Mouse (Mus musculus): ENCODE measurements around the gene Barx1. TPM values are rescaled to one million over a fixed set of nuclear protein-coding genes. Genes with fewer than 3 reads are reported as not detected.

Barx1 gene
- polyA plus RNA-seq, 1 experiment from 2014 or later = 1.3 TPM

- no peak overlapping the region for H3K4me2 ChIP-seq
- no peak overlapping the region for H3K4me3 ChIP-seq
- no peak for ATAC-seq (ENCODE audit: insufficient number of reproducible peaks, low FRiP score)
- 82% methylated on average over 4 of the region's 4 CpGs for whole genome bisulfite sequencing
- no peaks in the 10 kb centered on the region; the same call in 1 of the 2 replicates for H3K27me3 ChIP-seq (replicated peaks)
- H3K36me3 ChIP-seq = no peaks in the 10 kb centered on the region
- H3K9ac ChIP-seq = no peak overlapping the region
- no peaks in the 10 kb centered on the region for H3K9me3 ChIP-seq (replicated peaks)
- no peak overlapping the region for H3K27ac ChIP-seq (ENCODE audit: poor library complexity, severe bottlenecking)
- no peaks in the 10 kb centered on the region for H3K4me1 ChIP-seq (replicated peaks)
These were observed 16.1 kb upstream of the Barx1 start for GRCm38 (mm10) chr13:48646696-48647095.

GRCm38 (mm10) chr13:48650615-48651014 is 12.2 kb upstream of the Barx1 start:
- ATAC-seq (ENCODE audit: insufficient number of reproducible peaks, low FRiP score) = no peak
- no peaks in the 10 kb centered on the region for H3K9me3 ChIP-seq (replicated peaks)
- H3K9ac ChIP-seq = no peak overlapping the region
- no peak overlapping the region for H3K4me2 ChIP-seq
- H3K27me3 ChIP-seq (replicated peaks) = peaks cover 33% of the 10 kb centered on the region
- 0% methylated on average over 1 of the region's 1 CpGs for WGBS
- no peak overlapping the region for H3K4me3 ChIP-seq
- H3K4me1 ChIP-seq (replicated peaks) = no peaks in the 10 kb centered on the region
- no peak overlapping the region for H3K27ac ChIP-seq (ENCODE audit: poor library complexity, severe bottlenecking)
- H3K36me3 ChIP-seq = no peaks in the 10 kb centered on the region

GRCm38 (mm10) chr13:48651132-48652065 is 11.4 kb upstream of the Barx1 start:
- H3K4me1 ChIP-seq (replicated peaks) = peaks cover 3% of the 10 kb centered on the region
- no peak for ATAC-seq (ENCODE audit: insufficient number of reproducible peaks, low FRiP score)
- H3K9ac ChIP-seq = no peak overlapping the region
- 42% methylated on average over 6 of the region's 6 CpGs for WGBS
- no peak overlapping the region for H3K4me2 ChIP-seq
- peaks cover 40% of the 10 kb centered on the region for H3K27me3 ChIP-seq (replicated peaks)
- no peak overlapping the region for H3K4me3 ChIP-seq
- H3K36me3 ChIP-seq = no peaks in the 10 kb centered on the region
- no peak overlapping the region for H3K27ac ChIP-seq (ENCODE audit: poor library complexity, severe bottlenecking)
- H3K9me3 ChIP-seq (replicated peaks) = no peaks in the 10 kb centered on the region

GRCm38 (mm10) chr13:48653788-48654770 is 8.7 kb upstream of the Barx1 start:
- no peak overlapping the region for H3K27ac ChIP-seq (ENCODE audit: poor library complexity, severe bottlenecking)
- no peaks in the 10 kb centered on the region for H3K36me3 ChIP-seq
- H3K9me3 ChIP-seq (replicated peaks) = no peaks in the 10 kb centered on the region
- 8% methylated on average over 14 of the region's 14 CpGs for WGBS
- no peak overlapping the region for H3K4me3 ChIP-seq
- peaks cover 59% of the 10 kb centered on the region for H3K27me3 ChIP-seq (replicated peaks)
- H3K9ac ChIP-seq = no peak overlapping the region
- no peak overlapping the region for H3K4me2 ChIP-seq
- ATAC-seq (ENCODE audit: insufficient number of reproducible peaks, low FRiP score) = no peak
- peaks cover 10% of the 10 kb centered on the region for H3K4me1 ChIP-seq (replicated peaks)

GRCm38 (mm10) chr13:48655637-48656036 is 7.2 kb upstream of the Barx1 start:
- H3K9ac ChIP-seq = 0 out of 2 replicates have a peak overlapping the region, but pooled peaks have one; percentile 26
- ATAC-seq (ENCODE audit: insufficient number of reproducible peaks, low FRiP score) = peak; percentile 57
- 2% methylated on average over 8 of the region's 8 CpGs for WGBS
- no peak overlapping the region for H3K27ac ChIP-seq (ENCODE audit: poor library complexity, severe bottlenecking)
- peak overlapping the region; percentile 45 for H3K4me2 ChIP-seq
- H3K4me1 ChIP-seq (replicated peaks) = peaks cover 23% of the 10 kb centered on the region
- no peaks in the 10 kb centered on the region for H3K36me3 ChIP-seq
- peaks cover 75% of the 10 kb centered on the region for H3K27me3 ChIP-seq (replicated peaks)
- no peaks in the 10 kb centered on the region for H3K9me3 ChIP-seq (replicated peaks)
- H3K4me3 ChIP-seq = no peak overlapping the region

GRCm38 (mm10) chr13:48657791-48658190 is 5.0 kb upstream of the Barx1 start:
- Histone ChIP-seq H3K27me3 (replicated peaks) (peaks cover 88% of the 10 kb centered on the region), H3K4me2 (no peak overlapping the region), H3K36me3 (no peaks in the 10 kb centered on the region), H3K27ac (ENCODE audit: poor library complexity, severe bottlenecking) (no peak overlapping the region), H3K4me1 (replicated peaks) (peaks cover 28% of the 10 kb centered on the region), H3K9ac (no peak overlapping the region), H3K4me3 (no peak overlapping the region), H3K9me3 (replicated peaks) (no peaks in the 10 kb centered on the region)
- WGBS = 1% methylated on average over 9 of the region's 9 CpGs
- ATAC-seq (ENCODE audit: insufficient number of reproducible peaks, low FRiP score) = no peak

- WGBS = 2% methylated on average over 33 of the region's 33 CpGs
- no peaks in the 10 kb centered on the region for H3K36me3 ChIP-seq
- peak overlapping the region; percentile 63 for H3K4me2 ChIP-seq
- H3K4me3 ChIP-seq = peak overlapping the region; percentile 17
- peaks cover 34% of the 10 kb centered on the region for H3K4me1 ChIP-seq (replicated peaks)
- ATAC-seq (ENCODE audit: insufficient number of reproducible peaks, low FRiP score) = no peak
- H3K9me3 ChIP-seq (replicated peaks) = no peaks in the 10 kb centered on the region
- no peak overlapping the region for H3K27ac ChIP-seq (ENCODE audit: poor library complexity, severe bottlenecking)
- no peak overlapping the region for H3K9ac ChIP-seq
- H3K27me3 ChIP-seq (replicated peaks) = peaks cover 88% of the 10 kb centered on the region
These were observed 4.1 kb upstream of the Barx1 start for GRCm38 (mm10) chr13:48658588-48659253.

GRCm38 (mm10) chr13:48659254-48660220 is 3.3 kb upstream of the Barx1 start:
- no peak for ATAC-seq (ENCODE audit: insufficient number of reproducible peaks, low FRiP score)
- WGBS = 2% methylated on average over 38 of the region's 38 CpGs
- Histone ChIP-seq H3K27ac (ENCODE audit: poor library complexity, severe bottlenecking) (no peak overlapping the region), H3K4me2 (peak overlapping the region; percentile 63), H3K9me3 (replicated peaks) (no peaks in the 10 kb centered on the region), H3K27me3 (replicated peaks) (peaks cover 91% of the 10 kb centered on the region), H3K9ac (peak overlapping the region; percentile 52; the same call in 1 of the 2 replicates), H3K4me1 (replicated peaks) (peaks cover 34% of the 10 kb centered on the region), H3K36me3 (no peaks in the 10 kb centered on the region), H3K4me3 (peak overlapping the region; percentile 35)

- H3K4me1 ChIP-seq (replicated peaks) = peaks cover 40% of the 10 kb centered on the region
- ATAC-seq (ENCODE audit: insufficient number of reproducible peaks, low FRiP score) = no peak
- WGBS = 2% methylated on average over 11 of the region's 11 CpGs
- peak overlapping the region; percentile 63 for H3K4me2 ChIP-seq
- no peak overlapping the region for H3K27ac ChIP-seq (ENCODE audit: poor library complexity, severe bottlenecking)
- H3K4me3 ChIP-seq = no peak overlapping the region; the same call in 1 of the 2 replicates
- peaks cover 91% of the 10 kb centered on the region for H3K27me3 ChIP-seq (replicated peaks)
- 0 out of 2 replicates have a peak overlapping the region, but pooled peaks have one; percentile 52 for H3K9ac ChIP-seq
- no peaks in the 10 kb centered on the region for H3K9me3 ChIP-seq (replicated peaks)
- no peaks in the 10 kb centered on the region for H3K36me3 ChIP-seq
These were observed 2.5 kb upstream of the Barx1 start for GRCm38 (mm10) chr13:48660221-48660734.

All from heart, embryonic 12.5 days (tissue).